Mouse (Mus musculus) left cerebral cortex, postnatal 25 days (tissue): Measurements from ENCODE around the gene Msl1. TPM values are rescaled to one million over a fixed set of nuclear protein-coding genes. Genes with fewer than 3 reads are reported as not detected.
A peak's percentile ranks its signal among the peaks of the same experiment; 100 is the strongest.

Source experiments
- DNase-seq, 2 experiments: peaks; one replicate each; pipeline ENCODE4 v3.0.0; 2022; ENCODE audit warnings: low spot score in 2 of 2, mixed read lengths in 1 of 2
- intact Hi-C: fragments of 180-260 bp; cut with DNase I; formaldehyde crosslinking; loops from one replicate; pipeline ENCODE4 v1.15.1; 2025
- total RNA-seq, 2 experiments: library from RNA; stranded (reverse); gene quantifications; 2 replicates each; pipeline ENCODE4 v1.2.3; 2021

The Msl1 gene
- total RNA-seq, 2 experiments from 2014 or later = 190 to 193 TPM

DNA sequence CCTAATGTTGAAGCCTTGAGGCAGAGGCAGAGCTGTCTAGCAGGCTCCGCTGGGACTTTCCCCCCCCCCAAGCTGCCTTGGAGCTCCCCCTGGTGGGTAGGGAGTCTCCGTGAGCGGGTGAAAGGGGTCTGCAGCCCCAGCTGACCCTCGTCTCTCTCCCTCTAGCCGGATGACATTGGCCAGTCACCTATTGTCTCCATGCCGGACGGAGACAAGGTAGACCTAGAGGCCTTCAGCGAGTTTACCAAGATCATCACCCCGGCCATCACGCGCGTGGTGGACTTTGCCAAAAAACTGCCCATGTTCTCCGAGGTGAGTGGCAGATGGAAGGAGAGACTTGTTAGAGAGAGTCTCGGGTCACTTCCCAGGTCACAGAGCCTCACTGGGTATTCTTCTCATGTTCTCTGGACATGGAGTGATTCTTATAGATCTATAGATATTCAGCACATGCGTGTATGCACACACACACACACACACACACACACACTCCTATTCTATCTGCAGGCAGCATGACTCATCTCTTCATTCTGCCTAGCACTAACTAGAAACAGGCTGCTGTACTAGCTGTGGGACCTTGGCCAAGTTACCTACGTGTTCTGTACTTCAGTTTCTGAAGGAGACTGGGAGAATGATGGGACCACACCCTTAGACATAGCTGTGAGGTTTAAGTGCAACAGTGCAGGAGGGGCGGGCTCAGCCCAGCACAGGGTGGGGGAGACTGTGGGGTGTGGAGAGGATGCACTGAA, 32.4 kb upstream of the Msl1 start:
- intact Hi-C loops = loop anchor here (2.0 kb wide), 1 partner anchor 50 kb away; no protein-coding TSS in a partner anchor
- peak in 1 of 2 experiments; percentile 93 for DNase-seq

GRCm38 (mm10) chr11:98763502-98763861, 31.8 kb upstream of the Msl1 start:
- DNase-seq = no peak
- intact Hi-C loops = loop anchor here (2.0 kb wide), 1 partner anchor 51 kb away; no protein-coding TSS in a partner anchor

GRCm38 (mm10) chr11:98764091-98764490, 31.2 kb upstream of the Msl1 start:
- no peak for DNase-seq
- intact Hi-C loops = no loop called here

- DNase-seq = no peak
- intact Hi-C loops = no loop called here
Measured at GRCm38 (mm10) chr11:98764746-98765145, 30.6 kb upstream of the Msl1 start.

DNA sequence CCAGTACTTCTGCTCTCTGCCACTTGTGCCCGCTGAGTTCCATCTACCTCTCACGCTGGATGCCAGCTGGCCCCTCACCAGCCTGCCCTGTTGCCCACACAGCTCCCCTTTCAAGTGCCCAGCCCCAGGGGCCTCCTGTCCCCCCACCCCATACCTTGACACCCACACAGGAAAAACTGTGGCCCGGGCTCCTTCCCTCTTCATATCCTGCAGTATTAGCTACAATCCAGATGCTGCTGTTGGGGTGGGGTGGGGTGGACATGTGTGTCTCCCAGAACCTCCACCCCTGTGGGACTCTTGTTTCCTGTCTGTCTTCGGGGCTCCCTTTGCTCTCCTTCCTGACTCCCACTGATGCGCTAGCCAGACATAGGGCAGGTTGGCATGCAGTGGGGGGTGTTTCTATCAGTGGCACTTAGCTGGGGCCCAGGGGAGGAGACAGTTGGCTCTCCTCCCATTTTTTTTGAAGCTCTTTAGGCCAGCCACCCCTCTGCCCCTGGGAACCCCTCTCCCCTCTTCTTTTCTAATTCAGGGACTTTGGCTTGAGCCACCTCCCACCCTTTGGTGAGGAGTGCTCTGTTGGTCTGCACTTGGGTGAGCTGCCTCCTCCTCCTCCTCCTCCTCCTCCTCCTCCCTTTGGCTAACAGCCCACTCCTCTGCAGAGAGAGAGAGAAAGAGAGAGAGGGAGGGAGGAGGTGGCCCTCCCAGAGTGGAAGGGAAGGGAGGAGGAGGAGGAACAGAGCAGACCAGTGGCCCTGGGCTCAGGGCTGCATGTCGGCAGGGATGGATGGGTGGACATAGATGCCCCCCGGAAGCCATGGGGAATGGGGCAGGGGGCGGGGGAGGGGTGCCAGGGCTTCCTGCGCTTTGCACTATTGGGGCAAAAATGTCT, 29.7 kb upstream of the Msl1 start:
- DNase-seq = no peak
- intact Hi-C loops = no loop called here

GRCm38 (mm10) chr11:98766346-98766745, 29.0 kb upstream of the Msl1 start:
- DNase-seq = no peak
- intact Hi-C loops = no loop called here

DNA sequence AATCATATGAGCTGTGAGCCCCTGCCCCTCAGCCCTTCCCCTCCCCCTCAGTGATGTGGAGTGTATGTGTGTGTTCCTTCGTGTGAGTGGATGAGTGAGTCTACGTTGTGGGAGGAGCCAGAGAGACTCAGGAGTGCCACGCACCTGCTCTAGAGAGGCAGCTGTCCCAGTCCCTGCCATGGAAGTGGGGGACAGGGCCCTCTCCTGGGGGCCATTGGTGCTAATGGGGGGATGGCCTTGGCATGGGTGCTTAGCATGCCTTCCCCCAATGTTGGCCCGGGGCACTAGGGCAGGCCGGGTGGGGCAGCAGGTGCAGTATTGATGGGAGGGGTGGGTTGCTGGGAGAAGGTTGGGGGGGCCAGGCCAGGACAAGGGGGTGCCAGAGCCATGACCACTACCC, 28.5 kb upstream of the Msl1 start:
- DNase-seq = no peak
- intact Hi-C loops = no loop called here

GRCm38 (mm10) chr11:98767276-98767675, 28.0 kb upstream of the Msl1 start:
- intact Hi-C loops = no loop called here
- DNase-seq = peak in 1 of 2 experiments; percentile 71

GRCm38 (mm10) chr11:98767713-98768112, 27.6 kb upstream of the Msl1 start:
- DNase-seq = no peak
- intact Hi-C loops = no loop called here

DNA sequence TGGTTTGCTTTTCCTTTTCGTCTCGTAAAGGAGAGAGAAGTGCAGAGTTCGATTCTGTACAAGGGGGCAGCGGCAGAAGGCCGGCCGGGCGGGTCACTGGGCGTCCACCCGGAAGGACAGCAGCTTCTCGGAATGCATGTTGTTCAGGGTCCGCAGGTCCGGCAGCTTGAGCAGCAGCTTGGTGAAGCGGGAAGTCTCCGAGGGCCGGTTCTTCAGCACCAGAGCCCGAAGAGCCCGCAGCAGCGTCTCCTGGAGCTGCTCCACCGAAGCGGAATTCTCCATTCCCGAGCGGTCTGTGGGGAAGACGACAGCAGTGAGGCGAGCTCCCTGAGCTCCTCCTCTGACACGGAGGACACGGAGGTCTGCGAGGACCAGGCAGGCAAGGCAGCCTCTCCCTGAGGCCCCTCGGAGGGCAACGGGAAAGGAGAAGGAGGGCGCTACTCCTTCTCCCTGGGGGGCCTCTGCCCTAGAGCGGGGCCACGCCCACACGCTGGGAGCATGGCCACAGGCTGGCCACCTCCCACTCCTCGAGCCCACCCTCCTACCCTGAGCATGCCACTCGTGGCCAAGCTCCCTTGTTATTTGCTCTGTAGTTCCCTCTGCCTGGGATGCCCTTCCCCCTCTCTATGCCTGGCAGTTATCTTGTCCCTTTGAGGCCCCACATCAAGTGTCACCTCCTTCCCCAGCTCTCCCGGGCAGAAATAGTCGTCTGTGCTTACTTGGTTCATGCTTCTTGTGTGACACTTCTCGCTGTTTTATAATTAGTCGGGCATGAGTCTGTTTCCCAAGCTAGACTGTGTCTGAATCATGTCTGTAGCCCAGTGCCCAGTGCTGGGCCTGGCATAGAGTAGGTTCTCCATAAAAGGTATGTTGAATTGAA, 26.9 kb upstream of the Msl1 start:
- intact Hi-C loops = no loop called here
- peak in 1 of 2 experiments; percentile 76 for DNase-seq

DNA sequence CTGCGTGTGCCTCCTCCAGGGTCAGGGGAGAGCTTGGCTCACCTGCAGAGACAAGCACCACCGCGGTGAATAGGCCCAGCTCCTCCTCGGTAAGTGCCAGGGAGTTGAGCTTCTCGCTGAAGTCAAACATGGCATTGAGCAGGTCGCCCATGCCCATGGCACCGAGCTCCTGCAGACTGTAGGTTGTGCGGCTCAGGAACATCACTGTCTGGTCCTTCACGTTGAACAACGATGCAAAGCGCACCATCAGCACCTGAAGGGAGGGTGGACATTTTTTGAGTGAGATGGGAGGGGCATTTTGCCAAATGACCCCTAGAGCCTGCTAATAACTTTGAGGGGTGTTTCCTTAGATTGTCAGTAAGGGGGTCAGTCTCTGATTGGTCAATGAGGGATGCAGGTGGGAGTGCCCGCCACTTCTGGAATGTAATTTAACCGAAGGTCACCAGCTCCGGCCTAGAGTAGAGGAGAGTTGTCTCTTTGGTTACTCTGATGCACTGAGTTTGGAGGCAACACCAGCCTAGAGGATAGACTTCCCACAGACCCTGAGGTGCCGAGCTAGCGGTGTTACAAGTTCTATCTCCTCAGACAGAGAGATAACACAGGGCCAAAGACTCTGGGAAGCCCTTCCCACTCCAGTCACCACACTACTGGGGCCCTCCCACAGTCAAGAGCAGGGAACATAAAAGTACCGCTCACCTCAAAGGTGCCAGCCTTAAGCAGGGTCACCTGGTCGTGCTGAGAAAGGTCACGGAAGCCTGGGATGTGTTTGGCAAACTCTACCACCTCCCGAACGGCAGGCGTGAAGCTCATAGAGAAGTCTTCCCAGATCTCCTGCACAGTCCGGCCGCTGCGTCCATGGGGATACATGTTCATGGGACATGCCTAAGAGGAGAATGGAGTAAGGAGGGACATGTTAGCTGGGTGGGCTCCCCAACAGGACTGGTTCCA, 26.0 kb upstream of the Msl1 start:
- DNase-seq = no peak
- intact Hi-C loops = no loop called here

- intact Hi-C loops = no loop called here
- peak in 1 of 2 experiments; percentile 87 for DNase-seq
Measured at GRCm38 (mm10) chr11:98770096-98770975, 25.0 kb upstream of the Msl1 start.

GRCm38 (mm10) chr11:98771131-98771530, 24.2 kb upstream of the Msl1 start:
- intact Hi-C loops = no loop called here
- DNase-seq = peak in 1 of 2 experiments; percentile 38

- peak in 1 of 2 experiments; percentile 35 for DNase-seq
- intact Hi-C loops = loop anchor here (2.0 kb wide), 1 partner anchor 15 kb away; no protein-coding TSS in a partner anchor
Measured at GRCm38 (mm10) chr11:98771844-98772525, 23.3 kb upstream of the Msl1 start.

GRCm38 (mm10) chr11:98772667-98773171, 22.6 kb upstream of the Msl1 start:
- intact Hi-C loops = loop anchor here (2.0 kb wide), 1 partner anchor 14 kb away; no protein-coding TSS in a partner anchor
- DNase-seq = peak; percentile 42 to 56

- DNase-seq = peak; percentile 99 to 100
- intact Hi-C loops = loop anchor here (2.0 kb wide), 1 partner anchor 13 kb away; no protein-coding TSS in a partner anchor
Measured at GRCm38 (mm10) chr11:98773635-98774295, 21.6 kb upstream of the Msl1 start.
